Mouse (Mus musculus) T-helper 17 cell (primary cell): ENCODE data around the gene Olfr982.

Experiments used
- in situ Hi-C, 2 experiments: fragments of 300-600 bp; cut with MboI, MseI; formaldehyde crosslinking; loops; 1 replicate in 1 of 2; 2 replicates in 1 of 2; pipeline ENCODE4 v1.15.1; 2025; ENCODE audit warnings: high pct_unique_total_duplicates in 2 of 2

The Olfr982 gene

GRCm38 (mm10) chr9:40073529-40073928, at the start of gene Olfr982:
Gene Olfr982, plus strand, starts transcription at chr9:40073829.
- in situ Hi-C loops, result no loop called here

GRCm38 (mm10) chr9:40050138-40050537, 23.5 kb upstream of the Olfr982 start:
- in situ Hi-C loops, result no loop called here

GRCm38 (mm10) chr9:40093495-40093894, 19.9 kb downstream of the Olfr982 start, which contains the start of gene Olfr983:
Gene Olfr983, minus strand, starts transcription at chr9:40093595.
- in situ Hi-C loops, result no loop called here

- in situ Hi-C loops, result no loop called here
Observed at GRCm38 (mm10) chr9:40094769-40095168, 21.1 kb downstream of the Olfr982 start.

- in situ Hi-C loops, result no loop called here
Observed at GRCm38 (mm10) chr9:40114106-40114505, 40.5 kb downstream of the Olfr982 start, which contains the start of gene Olfr984. Gene Olfr984, minus strand, starts transcription at chr9:40114206.

- in situ Hi-C loops, result no loop called here
Observed at GRCm38 (mm10) chr9:40116645-40117286, 43.1 kb downstream of the Olfr982 start.

- in situ Hi-C loops, result no loop called here
Observed at GRCm38 (mm10) chr9:40117287-40117659, 43.6 kb downstream of the Olfr982 start.
